Mouse (Mus musculus) left cerebral cortex, adult 9 months (tissue): Measurements from ENCODE around the gene Phf8.
"Not testable (repeated sequence)": the region's sequence is repeated elsewhere in the genome, so short reads cannot be mapped to it uniquely, and the experiment has no call there.

Source experiments
- DNase-seq, 2 experiments: peaks; one replicate each; pipeline ENCODE4 v3.0.0; 2022; ENCODE audit warnings: low spot score in 2 of 2

The Phf8 gene

GRCm38 (mm10) chrX:151520458-151521322 is at the start of gene Phf8:
TSS of gene Phf8 (plus strand) at chrX:151520672.
- peak; percentile 93 to 95 for DNase-seq

GRCm38 (mm10) chrX:151488128-151488527 is 32.3 kb upstream of the Phf8 start:
- DNase-seq, result no peak

DNA sequence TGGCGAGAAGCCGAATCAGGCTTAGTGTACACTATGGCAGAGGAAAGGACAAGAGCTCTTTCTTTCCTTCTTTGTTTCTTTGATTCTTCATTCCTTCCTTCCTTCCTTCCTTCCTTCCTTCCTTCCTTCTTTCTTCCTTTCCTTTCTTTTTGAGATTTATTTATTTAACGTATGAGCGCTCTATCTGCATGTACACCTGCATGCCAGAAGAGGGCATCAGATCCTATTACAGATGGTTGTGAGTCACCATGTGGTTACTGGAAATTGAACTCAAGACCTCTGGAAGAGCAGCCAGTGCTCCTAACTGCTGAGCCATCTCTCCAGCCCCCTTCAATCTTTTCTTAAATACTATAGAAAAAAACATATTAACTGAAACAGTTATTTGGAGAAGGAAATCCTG is 27.2 kb upstream of the Phf8 start:
- not testable (repeated sequence) for DNase-seq

DNA sequence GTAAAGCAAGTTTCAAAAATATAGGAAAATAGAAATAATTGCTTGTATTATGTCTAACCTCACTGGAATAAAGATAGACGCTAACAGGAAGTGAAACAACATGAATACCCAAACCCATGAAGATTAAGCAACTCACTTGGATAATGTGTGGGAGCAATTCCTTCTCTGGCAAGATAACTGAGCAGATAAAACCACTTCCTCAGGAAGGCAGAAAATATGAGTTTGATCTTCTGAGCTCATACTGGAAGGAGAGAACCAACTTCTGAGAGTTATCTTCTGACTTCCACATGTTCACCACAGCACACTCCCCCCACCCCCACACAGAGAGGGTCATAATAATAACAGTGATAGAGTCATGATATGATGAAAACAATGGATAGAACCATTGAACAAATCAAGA is 23.9 kb upstream of the Phf8 start:
- DNase-seq, result no peak

DNA sequence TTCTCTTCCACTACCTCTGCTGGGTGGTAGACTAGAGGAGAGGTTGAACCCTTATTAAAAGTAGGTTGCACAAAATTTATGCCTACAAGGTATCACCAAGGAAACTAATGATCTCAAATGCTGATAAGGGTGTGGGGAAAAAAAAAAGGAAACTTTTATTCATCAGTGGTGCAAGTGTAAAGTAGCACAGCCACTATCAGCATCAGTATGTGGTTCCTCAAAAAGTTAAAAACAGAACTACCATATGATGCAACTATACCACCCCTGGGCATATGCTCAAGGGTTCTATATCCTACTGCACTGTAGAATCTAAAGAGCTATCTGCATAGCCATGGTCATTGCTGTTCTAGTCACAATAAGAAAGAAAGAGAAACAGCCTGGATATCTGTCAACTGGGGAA is 11.9 kb upstream of the Phf8 start:
- DNase-seq, result no peak

DNA sequence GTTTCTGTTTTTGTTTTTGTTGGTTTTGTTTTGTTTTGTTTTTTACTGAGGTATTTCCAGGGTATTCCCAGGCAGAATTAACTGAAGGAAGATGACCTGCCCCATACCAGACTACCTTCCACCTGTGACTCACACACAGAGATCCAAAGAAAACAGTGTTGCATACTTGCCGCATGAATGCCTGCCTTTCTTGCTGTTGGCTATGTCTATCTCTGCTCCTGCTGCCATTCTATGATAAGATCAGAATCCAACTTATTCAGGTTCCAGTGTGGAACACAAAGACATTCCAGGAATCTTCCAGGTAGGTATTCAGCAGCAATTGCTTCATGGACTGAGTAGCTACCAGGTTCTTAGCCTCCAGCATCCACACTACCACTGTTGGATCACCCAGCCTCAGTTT is 10.6 kb upstream of the Phf8 start:
- DNase-seq, result no peak

GRCm38 (mm10) chrX:151513066-151513465 is 7.4 kb upstream of the Phf8 start:
- DNase-seq, result no peak

DNA sequence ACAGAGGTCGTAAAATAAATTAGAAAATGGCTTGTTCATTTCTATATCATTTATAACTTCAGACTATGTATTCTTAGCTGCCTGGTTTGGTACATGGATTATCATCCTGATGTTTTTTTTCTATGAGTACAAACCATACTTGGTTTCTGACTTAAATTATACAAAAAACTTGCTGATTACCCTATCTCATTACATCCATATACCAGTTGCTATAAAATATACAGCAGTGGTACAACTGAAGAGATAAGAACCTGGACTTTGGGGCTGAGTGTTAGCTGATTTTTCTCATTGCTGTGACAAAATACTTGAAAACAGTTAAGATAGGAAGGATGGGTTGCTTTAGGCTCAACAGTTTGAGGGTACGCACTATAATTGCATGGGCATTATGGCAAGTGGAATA is 6.8 kb upstream of the Phf8 start:
- no peak for DNase-seq

- DNase-seq, result no peak
These were observed 2.3 kb upstream of the Phf8 start for GRCm38 (mm10) chrX:151518181-151518580.

DNA sequence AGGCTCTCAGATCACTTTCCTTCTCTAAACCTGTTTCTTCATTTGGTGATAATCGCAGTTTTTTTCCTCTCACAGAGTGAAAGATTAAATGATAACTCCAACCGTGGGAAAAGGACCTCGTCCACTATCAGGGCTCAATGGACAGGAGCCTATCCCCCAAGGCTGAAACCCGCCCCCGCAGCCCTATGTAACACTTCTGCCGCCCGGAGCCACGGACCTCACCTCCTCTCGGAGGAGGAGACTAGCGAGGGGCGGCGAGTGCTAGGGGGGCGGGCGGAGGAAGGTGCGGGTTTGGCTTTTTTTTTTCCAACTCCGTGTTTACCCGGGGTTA is 380 bp upstream of the Phf8 start:
- DNase-seq, result no peak

GRCm38 (mm10) chrX:151521786-151522522 is 1.5 kb downstream of the Phf8 start:
- DNase-seq, result peak in 1 of 2 experiments; percentile 5

DNA sequence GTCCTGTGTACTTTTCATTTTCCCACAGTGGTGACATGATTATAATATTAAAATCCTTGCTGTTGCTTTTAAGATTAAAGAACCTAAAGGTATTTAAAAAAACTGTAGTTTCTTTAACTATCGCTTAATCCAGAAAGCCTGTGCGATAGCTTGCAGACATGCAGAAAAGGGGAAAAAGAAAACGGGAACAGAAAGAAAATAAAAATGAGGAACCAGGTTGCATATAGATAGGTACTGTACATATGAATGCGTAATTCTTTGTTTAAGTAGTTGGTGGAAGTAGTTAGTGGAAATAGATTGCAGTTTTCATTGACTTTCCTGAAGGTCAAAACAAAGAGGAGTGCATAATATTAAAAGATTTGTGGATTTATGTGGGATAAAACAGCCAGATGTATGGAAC is 32.9 kb downstream of the Phf8 start:
- no peak for DNase-seq

GRCm38 (mm10) chrX:151575166-151575565 is 54.7 kb downstream of the Phf8 start:
- DNase-seq, result no peak

DNA sequence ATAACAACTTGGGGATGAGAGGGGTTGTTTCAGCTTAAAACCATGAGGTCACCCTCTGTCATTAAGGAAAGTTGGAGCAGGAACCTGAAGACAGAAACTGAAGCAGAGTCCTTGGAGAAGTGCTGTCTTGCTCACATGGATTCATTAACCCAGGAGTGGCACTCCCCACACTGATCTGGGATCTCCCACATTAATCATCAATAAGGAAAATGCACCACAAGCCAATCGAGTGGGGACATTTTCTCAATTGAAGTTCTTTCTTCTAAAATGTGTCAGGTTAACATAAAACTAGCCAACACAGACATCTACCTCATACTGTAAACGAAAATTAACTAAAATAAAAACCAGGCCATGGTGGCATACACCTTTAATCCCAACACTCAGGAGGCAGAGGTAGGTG is 122.9 kb downstream of the Phf8 start:
- no peak for DNase-seq

GRCm38 (mm10) chrX:151653744-151654143 is 133.3 kb downstream of the Phf8 start:
- DNase-seq, result no peak

DNA sequence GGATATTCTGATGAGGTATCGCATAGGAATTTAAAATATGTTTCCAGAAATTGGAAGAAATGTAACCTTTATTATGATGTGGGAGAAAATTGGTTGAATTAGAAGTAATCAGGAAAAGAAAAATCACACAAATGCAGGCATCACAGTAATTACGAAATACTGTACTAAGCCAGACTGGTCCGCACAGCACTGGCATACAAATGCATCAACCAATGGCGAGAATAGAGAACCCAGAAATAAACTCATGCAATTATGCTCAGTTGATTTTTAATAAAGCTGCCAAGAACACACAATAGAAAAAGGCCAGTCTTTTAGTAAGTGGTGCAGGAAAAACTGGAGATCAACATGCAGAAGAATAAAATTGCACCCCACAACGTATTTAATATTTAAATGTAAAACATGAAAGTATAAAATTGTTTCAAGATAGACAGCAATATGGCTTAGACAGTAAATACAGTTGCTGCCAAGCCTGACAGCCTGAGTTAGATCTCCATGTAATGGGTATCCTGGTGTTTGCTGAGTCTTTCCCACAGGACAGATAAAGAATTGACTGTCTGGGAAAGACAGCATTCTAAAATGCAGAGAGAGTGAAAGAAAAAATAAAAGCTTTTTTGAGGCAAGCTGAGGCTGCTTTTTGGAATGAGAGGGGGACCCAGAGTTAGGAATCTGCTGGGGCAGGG is 154.2 kb downstream of the Phf8 start:
- no peak for DNase-seq
